Mouse (Mus musculus) embryonic facial prominence, embryonic 14.5 days (tissue): ENCODE data around the gene Cyp2ab1. TPM values are rescaled to one million over a fixed set of nuclear protein-coding genes. Genes with fewer than 3 reads are reported as not detected.

Experiments used
- ATAC-seq: fragments of 200-750 bp; cut with Nextera tagmentation; 2 replicates; pipeline ENCODE4 v1.8.0; 2017; ENCODE audit warnings: low read depth, moderate number of reproducible peaks, moderate TSS enrichment
- DNase-seq: peaks from one replicate; pipeline ENCODE4 v3.0.0-alpha.2; 2015; ENCODE audit warnings: low spot score
- H3K27ac ChIP-seq: fragments of 300-500 bp; sonication (generic); replicated peaks from 2 replicates; pipeline ENCODE4 v1.5.1; 2014; ENCODE audit warnings: low read depth, mild to moderate bottlenecking, low read length, moderate library complexity
- H3K27me3 ChIP-seq: fragments of 300-500 bp; sonication (generic); replicated peaks from 2 replicates; pipeline ENCODE4 v1.6.1; 2014; ENCODE audit warnings: low read length; ENCODE audit not compliant: control insufficient read depth, insufficient read depth
- H3K36me3 ChIP-seq: fragments of 300-500 bp; sonication (generic); 2 replicates; pipeline ENCODE4 v1.6.1; 2014; ENCODE audit warnings: low read length, mixed read lengths; ENCODE audit not compliant: control insufficient read depth, insufficient read depth
- H3K4me1 ChIP-seq: fragments of 300-500 bp; sonication (generic); 2 replicates; pipeline ENCODE4 v1.6.1; 2014; ENCODE audit warnings: antibody characterized with exemption, low read length; ENCODE audit not compliant: control insufficient read depth, insufficient read depth
- H3K4me2 ChIP-seq: fragments of 300-500 bp; sonication (generic); 2 replicates; pipeline ENCODE4 v1.6.1; 2014; ENCODE audit warnings: low read depth, mild to moderate bottlenecking, low read length, moderate library complexity, mixed read lengths
- H3K4me3 ChIP-seq: fragments of 300-500 bp; sonication (generic); 2 replicates; pipeline ENCODE4 v1.5.1; 2014; ENCODE audit warnings: low read depth, mild to moderate bottlenecking, low read length
- H3K9ac ChIP-seq: fragments of 300-500 bp; sonication (generic); 2 replicates; pipeline ENCODE4 v1.6.1; 2014; ENCODE audit warnings: low read depth, mild to moderate bottlenecking, low read length, moderate library complexity, mixed read lengths
- H3K9me3 ChIP-seq: fragments of 300-500 bp; sonication (generic); 2 replicates; pipeline ENCODE4 v1.6.1; 2016; ENCODE audit warnings: low read length; ENCODE audit not compliant: control insufficient read depth
- WGBS: fragments of 180-500 bp; shearing (Covaris S2); extraction: QIAGEN DNeasy Blood & Tissue Kit; methylation state at CpG from one replicate; pipeline ENCODE4 v1.1.7; 2014; 5-methylcytosine and 5-hydroxymethylcytosine counted together
- polyA plus RNA-seq: library from polyadenylated mRNA; unstranded; fragments of >200 nt; fragmentation: Nextera tagmentation; extraction: Ambion mirVana; gene quantifications from 2 replicates; pipeline ENCODE4 v1.2.1, GENCODE M21; 2014

Cyp2ab1 gene
- polyA plus RNA-seq, 1 experiment from 2014 or later: 0.07 TPM

DNA sequence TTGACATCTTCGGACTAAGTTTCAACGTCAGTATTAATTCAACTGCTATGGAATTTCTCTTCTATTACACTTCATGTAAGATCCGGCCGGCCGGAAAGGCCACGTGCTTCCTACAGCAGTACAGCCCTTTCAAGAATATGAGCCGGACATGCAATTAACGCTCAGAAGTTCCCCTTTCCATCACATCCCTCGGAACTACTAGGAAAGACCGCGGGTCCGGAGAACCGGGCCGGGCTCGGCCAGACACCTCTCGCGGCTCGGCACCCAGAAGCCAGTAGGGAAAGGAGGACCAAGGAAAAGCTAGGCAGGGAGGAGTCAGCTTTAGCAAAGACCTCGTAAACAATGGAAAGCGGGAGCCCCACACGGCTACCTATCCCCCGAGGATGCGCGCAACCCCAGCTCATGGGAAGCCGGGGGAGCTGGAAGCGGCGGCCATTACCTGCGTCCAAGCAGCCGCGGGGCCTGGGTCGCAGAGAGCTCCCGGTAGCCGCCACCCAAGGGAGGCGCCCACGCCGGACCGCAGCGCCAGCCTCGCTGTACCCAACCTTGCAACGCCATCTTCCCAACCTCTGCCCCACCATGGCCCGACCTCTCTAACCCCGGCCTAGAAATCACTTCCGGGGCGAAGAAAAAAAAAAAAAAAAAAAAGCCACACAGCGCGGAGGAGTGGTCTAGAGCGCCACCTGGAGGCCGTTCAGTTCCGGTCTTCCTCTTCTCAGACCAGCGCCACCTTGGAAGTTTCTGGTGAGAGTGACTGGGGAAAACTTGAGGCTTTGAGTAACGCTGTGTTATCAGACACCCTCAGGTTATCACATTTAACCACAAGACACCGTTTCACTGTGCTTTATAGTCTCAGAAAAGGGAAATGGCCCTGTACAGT lies 23.2 kb downstream of the Cyp2ab1 start, which contains the start of gene Parl:
TSS of gene Parl (minus strand) at position 618 of the 880 bp plus-strand sequence.
- H3K27me3 ChIP-seq: no peaks in the 10 kb centered on the region
- peak within 1 kb of the TSS; percentile 78 for H3K27ac ChIP-seq
- H3K4me3 ChIP-seq: peak within 1 kb of the TSS; percentile 78
- H3K9me3 ChIP-seq: no peaks in the 10 kb centered on the region
- H3K4me2 ChIP-seq: peak within 1 kb of the TSS; percentile 67
- peaks cover 11% of the 10 kb centered on the region; the same call in 1 of the 2 replicates for H3K4me1 ChIP-seq
- DNase-seq: peak; percentile 91
- H3K9ac ChIP-seq: peak within 1 kb of the TSS; percentile 84
- ATAC-seq: peak; percentile 90
- WGBS: under 1% methylated on average over 35 of the region's 52 CpGs
- H3K36me3 ChIP-seq: peaks cover 4% of the 10 kb centered on the region; the same call in 1 of the 2 replicates

DNA sequence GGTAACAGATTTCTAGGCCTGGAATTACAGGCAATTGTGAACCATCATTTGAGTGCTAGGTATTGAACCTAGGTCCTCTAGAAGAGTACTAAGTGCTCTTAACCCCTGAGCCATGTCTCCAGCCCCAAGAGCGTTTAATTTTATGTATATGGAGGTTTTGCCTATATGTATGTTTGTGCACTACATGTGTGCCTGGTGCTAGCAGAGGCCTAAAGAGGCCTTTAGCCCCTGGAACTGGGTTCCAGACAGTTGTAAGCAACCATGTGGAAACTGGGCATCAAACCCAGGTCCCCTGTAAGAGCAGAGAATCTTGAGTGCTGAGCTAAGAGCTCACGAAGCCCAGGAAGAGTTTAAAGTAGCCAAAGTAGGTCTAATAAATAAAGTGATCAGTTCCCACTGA lies 25.1 kb downstream of the Cyp2ab1 start:
- H3K9ac ChIP-seq: no peak overlapping the region
- peaks cover 11% of the 10 kb centered on the region; the same call in 1 of the 2 replicates for H3K4me1 ChIP-seq
- WGBS: 88% methylated on average over 2 of the region's 2 CpGs
- peak overlapping the region; percentile 67; the same call in 1 of the 2 replicates for H3K4me2 ChIP-seq
- H3K4me3 ChIP-seq: no peak overlapping the region
- no peak overlapping the region for H3K27ac ChIP-seq
- no peaks in the 10 kb centered on the region for H3K9me3 ChIP-seq
- ATAC-seq (no peak), DNase-seq (no peak)
- peaks cover 22% of the 10 kb centered on the region for H3K36me3 ChIP-seq
- H3K27me3 ChIP-seq: no peaks in the 10 kb centered on the region

GRCm38 (mm10) chr16:20280238-20280637 lies 45.0 kb downstream of the Cyp2ab1 start:
- no peak overlapping the region for H3K9ac ChIP-seq
- DNase-seq (no peak), ATAC-seq (no peak)
- no peak overlapping the region for H3K4me3 ChIP-seq
- H3K36me3 ChIP-seq: peaks cover 70% of the 10 kb centered on the region
- WGBS: 84% methylated on average over 4 of the region's 4 CpGs
- H3K9me3 ChIP-seq: no peaks in the 10 kb centered on the region
- no peaks in the 10 kb centered on the region for H3K27me3 ChIP-seq
- no peaks in the 10 kb centered on the region for H3K4me1 ChIP-seq
- no peak overlapping the region for H3K4me2 ChIP-seq
- H3K27ac ChIP-seq: no peak overlapping the region

- 91% methylated on average over 5 of the region's 5 CpGs for WGBS
Observed at GRCm38 (mm10) chr16:20279395-20279794, 45.8 kb downstream of the Cyp2ab1 start.

DNA sequence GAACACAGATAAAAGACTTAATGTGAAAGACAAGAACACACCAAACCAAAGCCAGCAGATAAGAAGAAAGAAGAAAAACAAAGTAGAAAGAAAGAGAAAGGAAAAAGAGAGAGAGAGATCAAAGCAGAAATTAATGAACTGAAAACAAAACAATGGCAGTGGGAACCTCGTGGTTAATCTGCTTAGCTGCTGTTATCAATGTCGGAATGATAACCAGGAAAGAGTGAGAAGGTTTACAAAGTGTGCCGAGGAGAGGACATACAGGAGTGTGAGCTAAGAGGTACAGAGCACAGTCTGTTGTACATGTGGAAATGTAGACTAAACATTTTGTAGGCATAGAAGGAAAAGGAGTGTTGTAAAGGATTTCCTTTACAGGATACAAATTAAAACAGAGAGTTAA lies 52.2 kb downstream of the Cyp2ab1 start:
- 48% methylated on average over 3 of the region's 3 CpGs for WGBS
- Histone ChIP-seq H3K4me2 (no peak overlapping the region), H3K4me1 (no peaks in the 10 kb centered on the region), H3K36me3 (peaks cover 4% of the 10 kb centered on the region), H3K27me3 (no peaks in the 10 kb centered on the region), H3K9me3 (no peaks in the 10 kb centered on the region), H3K9ac (no peak overlapping the region), H3K4me3 (no peak overlapping the region), H3K27ac (no peak overlapping the region)
- no peak for ATAC-seq
- no peak for DNase-seq

More at GRCm38 (mm10) chr16:20279395-20279794, 45.8 kb downstream of the Cyp2ab1 start:
- ATAC-seq (no peak), DNase-seq (no peak)
- Histone ChIP-seq H3K27ac (no peak overlapping the region), H3K36me3 (peaks cover 62% of the 10 kb centered on the region), H3K9me3 (no peaks in the 10 kb centered on the region), H3K9ac (no peak overlapping the region), H3K4me3 (no peak overlapping the region), H3K4me2 (no peak overlapping the region), H3K27me3 (no peaks in the 10 kb centered on the region), H3K4me1 (no peaks in the 10 kb centered on the region)

- H3K36me3 ChIP-seq: no peaks in the 10 kb centered on the region
- no peak for ATAC-seq
Observed at GRCm38 (mm10) chr16:20271339-20271738, 53.9 kb downstream of the Cyp2ab1 start.

GRCm38 (mm10) chr16:20265089-20265488 lies 60.1 kb downstream of the Cyp2ab1 start:
- DNase-seq (no peak), ATAC-seq (no peak)
- Histone ChIP-seq H3K27ac (no peak overlapping the region), H3K4me3 (no peak overlapping the region), H3K4me2 (no peak overlapping the region), H3K27me3 (no peaks in the 10 kb centered on the region), H3K9me3 (no peaks in the 10 kb centered on the region), H3K36me3 (no peaks in the 10 kb centered on the region), H3K4me1 (no peaks in the 10 kb centered on the region), H3K9ac (no peak overlapping the region)
- 71% methylated on average over 7 of the region's 7 CpGs for WGBS

More at GRCm38 (mm10) chr16:20271339-20271738, 53.9 kb downstream of the Cyp2ab1 start:
- H3K9ac ChIP-seq: no peak overlapping the region
- no peak overlapping the region for H3K27ac ChIP-seq
- H3K9me3 ChIP-seq: no peaks in the 10 kb centered on the region
- H3K27me3 ChIP-seq: no peaks in the 10 kb centered on the region
- no peak for DNase-seq
- 82% methylated on average over 4 of the region's 4 CpGs for WGBS
- H3K4me3 ChIP-seq: no peak overlapping the region
- H3K4me1 ChIP-seq: no peaks in the 10 kb centered on the region
- H3K4me2 ChIP-seq: no peak overlapping the region
